Mouse (Mus musculus) liver, embryonic 14.5 days (tissue): Measurements from ENCODE around the gene Snrpn. TPM values are rescaled to one million over a fixed set of nuclear protein-coding genes. Genes with fewer than 3 reads are reported as not detected.
"Not testable (repeated sequence)": the region's sequence is repeated elsewhere in the genome, so short reads cannot be mapped to it uniquely, and the experiment has no call there.

Source experiments
- ATAC-seq: fragments of 200-750 bp; cut with Nextera tagmentation; 2 replicates; pipeline ENCODE4 v1.8.0; 2017; ENCODE audit warnings: moderate number of reproducible peaks, mild to moderate bottlenecking, moderate library complexity; ENCODE audit not compliant: insufficient read depth
- DNase-seq, 3 experiments: peaks; one replicate each; pipeline ENCODE4 v3.0.0-alpha.2; 2012 to 2013; ENCODE audit warnings: low read depth in 3 of 3, low spot score in 3 of 3
- H3K27ac ChIP-seq: fragments of 300-500 bp; sonication (generic); 2 replicates; pipeline ENCODE4 v1.5.1; 2014; ENCODE audit warnings: moderate library complexity, mild to moderate bottlenecking, control low read depth, inconsistent platforms
- H3K27me3 ChIP-seq: fragments of 300-500 bp; sonication (generic); 2 replicates; pipeline ENCODE4 v1.6.1; 2014; ENCODE audit warnings: mild to moderate bottlenecking, low read length, moderate library complexity; ENCODE audit not compliant: control insufficient read depth, insufficient read depth
- H3K36me3 ChIP-seq: fragments of 300-500 bp; sonication (generic); replicated peaks from 2 replicates; pipeline ENCODE4 v1.6.1; 2014; ENCODE audit warnings: low read depth; ENCODE audit not compliant: control insufficient read depth, insufficient read depth
- H3K4me1 ChIP-seq, 2 experiments: fragments of 200-500 bp in 1 of 2; fragments of 300-500 bp in 1 of 2; sonication (generic) in 1 of 2; replicated peaks; 2 replicates each; pipeline ENCODE4 v1.6.1; 2012 to 2014; ENCODE audit warnings: antibody characterized with exemption in 1 of 2, inconsistent platforms in 1 of 2, low read length in 1 of 2; ENCODE audit not compliant: control insufficient read depth in 2 of 2, insufficient read depth in 2 of 2
- H3K4me2 ChIP-seq: fragments of 300-500 bp; sonication (generic); 2 replicates; pipeline ENCODE4 v1.6.1; 2014; ENCODE audit warnings: low read depth, mild to moderate bottlenecking, control low read depth, moderate library complexity
- H3K4me3 ChIP-seq, 2 experiments: fragments of 200-500 bp in 1 of 2; fragments of 300-500 bp in 1 of 2; sonication (generic) in 1 of 2; 2 replicates each; pipeline ENCODE4 v1.5.1; 2012 to 2014; ENCODE audit warnings: low read depth in 2 of 2, low read length in 2 of 2, mild to moderate bottlenecking in 2 of 2, control low read depth in 1 of 2, inconsistent platforms in 1 of 2, moderate library complexity in 1 of 2; ENCODE audit not compliant: insufficient read depth in 1 of 2
- H3K9ac ChIP-seq: fragments of 300-500 bp; sonication (generic); replicated peaks from 2 replicates; pipeline ENCODE4 v1.6.1; 2014; ENCODE audit warnings: mild to moderate bottlenecking, control low read depth, moderate library complexity
- H3K9me3 ChIP-seq: fragments of 300-500 bp; sonication (generic); 2 replicates; pipeline ENCODE4 v1.6.1; 2016; ENCODE audit warnings: low read length, mixed read lengths; ENCODE audit not compliant: control insufficient read depth
- CTCF ChIP-seq: IDR thresholded peaks from 2 replicates; pipeline ENCODE4 v1.5.1; 2016; ENCODE audit warnings: antibody characterized with exemption, low read depth, control low read depth
- EP300 ChIP-seq: IDR thresholded peaks from 2 replicates; pipeline ENCODE4 v1.6.1; 2016; ENCODE audit warnings: antibody characterized with exemption, low read depth
- WGBS: fragments of 180-500 bp; shearing (Covaris S2); extraction: QIAGEN DNeasy Blood & Tissue Kit; methylation state at CpG from one replicate; pipeline ENCODE4 v1.1.7; 2014; ENCODE audit not compliant: insufficient replicate concordance; 5-methylcytosine and 5-hydroxymethylcytosine counted together
- polyA plus RNA-seq, 2 experiments: library from polyadenylated mRNA; depleted of rRNA in 1 of 2; stranded (reverse) in 1 of 2; unstranded in 1 of 2; fragments of >200 nt; fragmentation: Nextera tagmentation in 1 of 2; extraction: Ambion mirVana in 1 of 2; gene quantifications; 2 replicates each; pipeline versions ENCODE4 v1.2.1 to v1.2.3; 2012 to 2014

The Snrpn gene
- polyA plus RNA-seq (2012; rRNA removed): 3.9 and 5.2 TPM in 2 replicates
- polyA plus RNA-seq (2014; fragmentation: Nextera tagmentation; extraction: Ambion mirVana): 5.5 and 7.5 TPM in 2 replicates

DNA sequence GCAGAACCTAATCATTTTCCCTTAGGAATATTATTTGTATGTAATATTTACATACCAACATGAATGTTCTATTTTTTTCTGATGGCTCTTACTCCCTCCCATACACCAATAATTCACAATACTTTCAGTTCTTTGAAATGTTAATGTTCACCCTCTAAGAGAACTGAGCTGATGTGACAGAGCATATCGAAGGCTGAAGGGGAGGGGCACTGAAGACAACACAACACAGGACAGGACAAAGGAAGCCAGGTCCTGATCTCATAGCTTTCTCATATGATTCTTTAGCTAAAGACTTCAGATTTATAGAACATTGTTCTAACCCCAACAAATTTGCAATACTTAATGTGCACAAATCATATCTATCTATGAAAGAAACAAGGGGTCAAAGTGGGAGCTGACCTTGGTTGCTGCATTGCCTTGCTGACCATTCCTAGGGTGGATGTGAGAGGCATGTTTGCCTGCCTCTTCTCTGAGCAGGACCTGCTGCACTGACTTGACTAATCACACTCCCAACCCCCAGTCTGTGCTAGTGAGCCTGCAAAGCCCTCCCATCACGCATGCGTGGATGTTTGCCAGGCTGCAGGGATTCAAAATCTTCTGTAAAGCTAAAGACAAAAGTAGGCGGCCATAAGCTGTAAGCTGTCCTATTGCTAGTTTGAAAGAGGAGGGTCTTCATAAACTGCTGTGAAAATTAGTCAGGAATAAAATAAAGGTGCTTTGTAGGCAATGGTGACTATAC is at the start of gene Snrpn:
TSS of gene Snrpn (minus strand) at position 478 of the 739 bp plus-strand sequence.
- no peaks in the 10 kb centered on the region for H3K27me3 ChIP-seq
- no peak within 1 kb of the TSS for H3K9ac ChIP-seq
- TF ChIP-seq CTCF: no peak
- no peak for TF ChIP-seq EP300
- H3K9me3 ChIP-seq: no peaks in the 10 kb centered on the region
- no peak for DNase-seq
- no peaks in the 10 kb centered on the region for H3K4me1 ChIP-seq
- H3K4me2 ChIP-seq: no peak within 1 kb of the TSS
- no peak within 1 kb of the TSS for H3K4me3 ChIP-seq
- H3K27ac ChIP-seq: no peak within 1 kb of the TSS
- ATAC-seq: no peak
- 53% methylated on average over 4 of the region's 4 CpGs for WGBS
- no peaks in the 10 kb centered on the region for H3K36me3 ChIP-seq

DNA sequence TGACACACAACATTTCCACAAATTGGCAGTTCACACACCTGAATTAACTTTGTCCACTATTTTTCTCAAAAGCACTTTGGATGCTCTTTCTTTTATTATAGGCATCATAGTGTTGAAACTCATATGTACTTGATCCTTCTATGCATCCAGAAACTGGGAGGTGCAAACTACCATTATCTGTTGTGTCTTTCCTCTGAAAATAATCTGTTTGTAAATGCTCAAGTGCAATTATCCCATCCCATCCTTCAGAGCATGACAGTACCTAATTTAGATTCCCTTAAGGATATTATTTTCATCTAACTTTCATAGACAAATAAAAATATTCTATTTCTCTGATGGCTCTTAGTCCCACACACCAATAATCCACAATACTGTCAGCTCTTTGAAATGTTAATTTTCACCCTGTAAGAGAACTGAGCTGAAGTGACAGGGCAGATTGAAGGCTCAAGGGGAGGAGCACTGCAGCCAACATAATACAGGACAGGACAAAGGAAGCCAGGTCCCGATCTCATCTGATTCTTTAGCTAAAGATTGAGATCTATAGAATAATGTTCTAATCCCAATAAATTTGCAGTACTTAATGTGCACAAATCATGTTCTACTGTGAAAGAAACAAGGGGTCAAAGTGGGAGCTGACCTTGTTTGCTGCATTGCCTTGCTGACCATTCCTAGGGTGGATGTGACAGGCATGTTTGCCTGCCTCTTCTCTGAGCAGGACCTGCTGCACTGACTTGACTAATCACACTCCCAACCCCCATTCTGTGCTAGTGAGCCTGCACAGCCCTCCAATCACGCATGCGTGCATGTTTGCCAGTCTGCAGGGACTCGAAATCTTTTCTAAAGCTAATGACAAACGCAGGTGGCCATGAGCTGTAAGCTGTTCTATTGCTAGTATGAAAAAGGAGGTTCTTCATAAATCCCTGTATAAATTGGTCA is 30.5 kb upstream of the Snrpn start:
- Histone ChIP-seq H3K9ac (no peak overlapping the region), H3K27ac (no peak overlapping the region), H3K4me2 (no peak overlapping the region), H3K36me3 (no peaks in the 10 kb centered on the region), H3K27me3 (no peaks in the 10 kb centered on the region), H3K9me3 (no peaks in the 10 kb centered on the region), H3K4me1 (no peaks in the 10 kb centered on the region), H3K4me3 (no peak overlapping the region)
- no peak for TF ChIP-seq EP300
- no peak for ATAC-seq
- no peak for DNase-seq
- 53% methylated on average over 5 of the region's 5 CpGs for WGBS

DNA sequence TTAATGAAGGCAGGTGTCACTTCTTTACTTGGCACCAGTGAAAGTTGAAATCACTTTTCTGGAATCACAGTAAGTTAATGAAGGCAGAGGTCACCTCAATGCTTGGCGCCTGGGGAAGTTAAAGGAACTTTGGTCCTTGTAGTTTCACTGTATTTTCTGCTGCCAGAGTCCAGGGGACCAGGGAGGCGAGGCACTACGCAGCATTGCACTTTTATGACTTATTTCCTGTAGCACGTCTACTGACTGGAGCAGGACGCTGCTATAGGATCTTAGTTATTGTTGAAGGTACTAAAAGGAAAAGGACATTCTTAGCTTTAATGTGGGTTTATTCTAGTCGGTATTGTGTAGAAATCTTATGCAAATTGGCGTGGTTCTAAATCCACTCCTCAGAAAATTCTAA is 14.7 kb downstream of the Snrpn start:
- no peak for ATAC-seq
- no peak overlapping the region for H3K4me3 ChIP-seq
- no peaks in the 10 kb centered on the region for H3K9me3 ChIP-seq

DNA sequence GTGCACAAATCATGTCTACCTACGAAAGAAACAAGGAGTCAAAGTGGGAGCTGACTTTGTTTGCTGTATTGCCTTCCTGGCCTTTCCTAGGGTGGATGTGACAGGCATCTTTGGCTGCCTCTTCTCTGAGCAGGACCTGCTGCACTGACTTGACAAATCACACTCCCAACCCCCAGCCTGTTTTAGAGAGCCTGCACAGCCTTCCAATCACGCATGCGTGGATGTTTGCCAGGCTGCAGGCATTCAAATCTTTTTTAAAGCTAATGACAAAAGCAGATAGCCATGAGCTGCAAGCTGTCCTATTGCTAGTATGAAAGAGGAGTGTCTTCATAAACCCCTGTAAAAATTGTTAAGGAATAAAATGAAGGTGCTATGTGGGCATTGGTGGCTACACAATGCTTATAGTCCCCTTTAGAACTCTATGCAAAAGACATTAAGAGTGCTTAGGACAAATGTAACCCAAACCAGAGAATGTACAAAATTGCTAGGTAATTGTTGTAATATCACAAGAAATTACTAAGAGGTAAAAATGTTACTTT is 16.9 kb downstream of the Snrpn start:
- ATAC-seq, H3K27ac ChIP-seq: not testable (repeated sequence)
- 40% methylated on average over 3 of the region's 3 CpGs for WGBS

More for the DNA sequence above, 14.7 kb downstream of the Snrpn start:
- H3K36me3 ChIP-seq: no peaks in the 10 kb centered on the region
- WGBS: 43% methylated on average over 7 of the region's 7 CpGs
- H3K4me2 ChIP-seq: no peak overlapping the region
- no peak overlapping the region for H3K9ac ChIP-seq
- H3K27ac ChIP-seq: no peak overlapping the region
- H3K4me1 ChIP-seq: no peaks in the 10 kb centered on the region
- TF ChIP-seq EP300 (no peak), CTCF (no peak)
- H3K27me3 ChIP-seq: no peaks in the 10 kb centered on the region
- DNase-seq: no peak

More for the DNA sequence above, 16.9 kb downstream of the Snrpn start:
- H3K36me3 ChIP-seq, H3K27me3 ChIP-seq, H3K4me3 ChIP-seq, H3K4me2 ChIP-seq, H3K9ac ChIP-seq, DNase-seq, H3K9me3 ChIP-seq, H3K4me1 ChIP-seq: not testable (repeated sequence)
